Mouse (Mus musculus): ENCODE data around the gene Cacng8.
"Not testable (repeated sequence)": the region's sequence is repeated elsewhere in the genome, so short reads cannot be mapped to it uniquely, and the experiment has no call there.

The Cacng8 gene

DNA sequence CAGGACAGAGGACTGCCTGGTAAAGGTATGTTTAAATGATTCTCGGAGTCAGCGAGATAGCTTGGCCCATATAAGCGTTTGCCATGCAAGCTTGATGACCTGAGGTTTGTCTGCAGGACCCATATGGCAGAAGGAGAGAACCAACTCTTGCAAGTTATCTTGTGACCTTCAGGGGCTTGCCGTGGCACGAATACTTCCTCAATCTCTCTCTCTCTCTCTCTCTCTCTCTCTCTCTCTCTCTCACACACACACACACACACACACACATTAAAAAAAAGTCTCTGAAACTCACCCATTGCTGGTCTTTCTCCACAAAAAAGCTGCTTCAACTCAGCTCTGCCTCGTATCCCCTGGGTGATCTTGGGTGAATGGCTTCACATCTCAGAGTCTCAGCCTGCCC is 1.6 kb upstream of the Cacng8 start:
- no peak for DNase-seq

DNA sequence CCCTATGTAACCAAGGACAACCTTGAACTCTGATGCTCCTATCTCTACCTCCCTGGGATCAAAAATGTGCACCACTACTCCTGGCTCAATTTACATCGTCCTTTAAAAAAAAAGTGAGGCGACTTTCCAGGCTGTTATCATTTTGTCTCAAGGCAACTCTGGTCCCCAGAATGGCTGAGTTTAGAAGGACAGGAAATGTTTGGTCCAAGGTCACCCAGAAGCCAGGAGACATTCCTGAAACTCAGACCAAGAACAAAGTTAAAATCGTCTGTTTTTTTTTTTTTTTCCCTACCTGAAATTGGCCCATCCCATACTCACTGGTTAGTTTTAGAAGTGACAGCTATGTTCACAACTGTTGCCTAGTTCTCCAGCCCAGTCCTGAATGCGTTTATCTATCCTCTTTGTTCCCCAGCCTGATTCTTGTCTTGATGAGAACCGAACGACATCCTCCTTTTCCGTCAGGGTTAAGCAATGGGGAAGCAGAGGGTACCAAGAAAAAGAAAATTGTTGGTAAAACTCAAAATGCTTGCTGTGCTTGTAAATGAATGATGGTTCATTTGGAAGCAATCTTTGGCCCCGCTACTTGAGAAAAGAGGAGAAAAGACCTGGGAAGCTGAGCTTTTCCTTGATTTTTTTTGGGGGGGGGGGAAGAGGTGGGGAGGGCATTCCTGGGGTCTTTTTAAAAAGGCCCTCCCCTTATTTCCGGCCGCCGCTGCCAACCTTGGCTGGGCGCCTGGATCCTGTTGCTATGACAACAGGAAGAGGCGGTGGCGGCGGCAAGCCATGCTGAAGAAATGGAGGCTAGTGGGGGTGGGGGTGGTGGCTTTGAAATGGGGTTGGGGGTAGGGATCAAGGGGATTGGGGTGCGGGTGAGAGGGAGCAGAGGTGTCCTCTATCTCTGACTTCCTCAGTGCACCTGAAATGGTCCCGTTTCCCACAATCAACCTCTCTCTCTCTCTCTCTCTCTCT is 755 bp upstream of the Cacng8 start:
- DNase-seq, result peak; percentile 82

DNA sequence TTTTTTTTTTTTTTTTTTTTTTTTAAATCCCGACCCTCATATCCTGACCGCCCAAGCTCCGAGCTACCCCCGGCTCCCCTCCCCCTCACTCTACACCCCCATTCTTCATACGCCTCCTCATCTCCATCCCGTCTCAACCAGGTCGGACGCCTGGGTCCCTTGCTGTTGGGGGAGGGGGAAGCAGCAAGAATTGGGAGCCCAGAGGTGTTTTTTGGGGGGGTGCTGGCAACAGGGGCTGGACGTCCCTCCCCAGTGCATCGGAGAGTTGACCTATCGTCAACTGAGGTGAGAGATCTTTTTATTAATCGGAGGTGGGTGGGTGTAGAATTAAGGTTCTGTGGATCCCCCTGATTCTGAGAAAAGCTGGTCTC is 583 bp downstream of the Cacng8 start:
- no peak for DNase-seq

DNA sequence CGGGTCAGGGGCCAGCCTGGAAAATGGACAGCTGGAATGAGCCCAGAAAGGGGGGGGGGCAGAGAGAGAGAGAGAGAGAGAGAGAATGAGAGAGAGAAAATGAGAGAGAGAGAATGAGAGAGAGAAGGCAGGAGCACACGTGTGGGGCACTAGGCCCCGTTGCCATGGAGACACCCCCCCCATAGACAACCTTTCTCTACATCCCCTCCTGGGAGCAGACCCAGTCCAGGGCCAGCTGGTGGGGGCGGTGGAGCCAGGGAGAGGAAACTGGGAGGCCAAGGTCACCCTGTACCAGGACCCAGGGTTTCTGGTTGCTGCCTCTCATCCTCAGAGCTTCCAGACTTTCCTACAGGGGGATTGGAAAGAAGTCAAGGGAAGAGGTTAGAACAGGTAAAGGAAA is 1.3 kb downstream of the Cacng8 start:
- DNase-seq, result no peak

DNA sequence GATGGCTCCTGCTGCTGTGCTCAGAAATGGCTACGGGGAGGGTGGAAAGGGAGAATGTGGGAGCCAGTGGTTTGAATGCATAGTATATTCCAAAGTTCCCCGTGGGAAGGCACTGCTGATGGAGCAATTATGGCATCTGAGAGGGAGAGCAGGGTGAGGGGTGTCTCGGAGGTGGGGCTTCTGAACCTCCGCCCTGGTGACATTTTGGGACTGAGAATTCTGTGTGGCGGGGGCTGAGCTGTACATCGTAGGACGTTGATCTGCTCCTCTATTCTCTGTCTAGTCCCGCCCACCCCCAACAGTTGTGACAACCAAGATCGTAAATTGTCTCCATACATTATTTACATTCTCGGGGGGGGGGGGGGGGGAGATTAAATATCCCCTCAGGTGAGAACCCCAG is 6.9 kb downstream of the Cacng8 start:
- DNase-seq, result no peak

DNA sequence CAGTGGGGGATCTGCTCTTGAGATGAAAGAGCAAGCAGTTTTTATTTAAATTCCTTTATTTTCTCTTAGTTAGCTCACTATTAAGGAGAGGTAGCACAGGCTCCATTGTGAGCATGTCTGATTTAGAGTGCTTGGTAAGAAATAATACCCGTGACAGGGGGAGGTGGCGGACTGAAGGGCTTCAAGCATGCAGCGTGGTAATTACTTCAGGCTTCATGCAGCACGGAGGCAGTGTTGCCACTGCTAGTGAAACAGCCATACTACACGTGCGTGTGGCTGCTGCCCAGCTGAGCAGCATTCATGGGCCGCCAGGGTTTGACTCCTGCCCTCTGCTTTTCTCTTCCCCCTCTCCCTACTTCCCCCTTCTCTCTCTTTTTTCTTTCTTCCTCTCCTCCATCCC is 7.3 kb downstream of the Cacng8 start:
- no peak for DNase-seq

DNA sequence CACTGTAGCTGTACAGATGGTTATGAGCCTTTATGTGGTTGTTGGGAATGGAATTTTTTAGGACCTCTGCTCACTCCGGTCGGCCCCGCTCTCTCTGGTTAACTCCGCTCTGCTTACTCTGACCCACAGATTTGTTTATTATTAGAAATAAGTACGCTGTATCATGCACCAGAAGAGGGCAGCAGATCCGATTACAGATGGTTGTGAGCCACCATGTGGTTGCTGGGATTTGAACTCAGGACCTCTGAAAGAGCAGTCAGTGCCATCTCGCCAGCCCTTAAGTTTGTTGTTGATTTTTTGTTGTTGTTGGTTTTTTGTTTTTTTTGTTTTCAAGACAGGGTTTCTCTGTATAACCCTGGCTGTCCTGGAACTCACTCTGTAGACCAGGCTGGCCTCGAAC is 7.9 kb downstream of the Cacng8 start:
- DNase-seq, result not testable (repeated sequence)

DNA sequence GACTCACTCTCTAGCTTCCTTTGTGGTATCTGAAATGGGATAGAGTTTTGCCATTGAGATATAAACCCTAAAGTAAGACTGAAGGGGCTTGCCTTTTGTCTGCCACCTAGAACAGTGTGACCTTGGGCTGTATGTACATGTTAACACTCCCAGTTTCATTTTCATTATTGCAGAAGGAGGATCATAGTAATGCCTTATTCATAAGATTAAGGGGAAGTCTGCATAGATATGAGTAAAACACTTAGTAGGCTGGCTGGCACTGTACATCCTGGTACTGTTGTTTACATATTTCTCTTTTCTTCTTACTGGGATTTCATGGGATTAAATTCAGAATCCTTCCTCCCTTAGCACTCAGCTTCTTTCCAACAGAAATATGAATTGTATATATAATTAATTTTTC is 9.5 kb downstream of the Cacng8 start:
- no peak for DNase-seq

DNA sequence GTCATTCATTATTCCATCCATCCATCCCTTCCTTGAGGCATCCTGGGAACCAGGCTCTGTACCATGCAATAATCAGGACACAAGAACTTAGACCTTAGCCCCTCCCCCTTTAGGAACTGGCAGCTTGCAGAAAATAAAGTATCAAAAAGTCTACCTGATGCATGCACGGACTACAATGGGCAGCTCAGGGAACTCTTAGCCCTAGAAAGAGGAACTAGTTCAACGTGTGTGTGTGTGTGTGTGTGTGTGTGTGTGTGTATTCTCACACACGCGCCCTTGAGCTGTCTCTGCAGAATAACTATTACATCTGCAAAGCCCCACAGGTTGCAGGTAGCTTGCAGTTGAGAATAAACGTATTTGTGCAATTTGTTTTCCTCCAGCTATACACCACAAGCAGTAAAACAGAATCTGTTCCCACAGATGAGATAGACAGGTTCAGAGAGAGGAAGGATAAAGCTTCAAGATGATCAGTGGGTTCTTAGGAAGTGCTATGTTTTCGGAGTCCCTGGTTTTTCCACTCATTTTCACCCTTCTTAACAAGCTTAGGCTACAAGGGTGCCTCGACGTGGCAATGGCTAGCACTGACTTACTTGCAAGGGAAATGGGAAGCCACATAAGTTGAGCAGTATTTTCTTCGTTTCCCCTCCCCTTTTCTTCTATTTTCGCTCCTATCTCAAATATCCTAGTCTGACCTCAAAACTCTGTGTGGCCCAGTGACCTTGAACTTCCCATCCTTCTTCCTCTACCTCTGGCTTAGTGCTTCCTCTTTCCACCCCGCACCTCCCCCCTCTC is 19.4 kb downstream of the Cacng8 start:
- DNase-seq, result no peak

DNA sequence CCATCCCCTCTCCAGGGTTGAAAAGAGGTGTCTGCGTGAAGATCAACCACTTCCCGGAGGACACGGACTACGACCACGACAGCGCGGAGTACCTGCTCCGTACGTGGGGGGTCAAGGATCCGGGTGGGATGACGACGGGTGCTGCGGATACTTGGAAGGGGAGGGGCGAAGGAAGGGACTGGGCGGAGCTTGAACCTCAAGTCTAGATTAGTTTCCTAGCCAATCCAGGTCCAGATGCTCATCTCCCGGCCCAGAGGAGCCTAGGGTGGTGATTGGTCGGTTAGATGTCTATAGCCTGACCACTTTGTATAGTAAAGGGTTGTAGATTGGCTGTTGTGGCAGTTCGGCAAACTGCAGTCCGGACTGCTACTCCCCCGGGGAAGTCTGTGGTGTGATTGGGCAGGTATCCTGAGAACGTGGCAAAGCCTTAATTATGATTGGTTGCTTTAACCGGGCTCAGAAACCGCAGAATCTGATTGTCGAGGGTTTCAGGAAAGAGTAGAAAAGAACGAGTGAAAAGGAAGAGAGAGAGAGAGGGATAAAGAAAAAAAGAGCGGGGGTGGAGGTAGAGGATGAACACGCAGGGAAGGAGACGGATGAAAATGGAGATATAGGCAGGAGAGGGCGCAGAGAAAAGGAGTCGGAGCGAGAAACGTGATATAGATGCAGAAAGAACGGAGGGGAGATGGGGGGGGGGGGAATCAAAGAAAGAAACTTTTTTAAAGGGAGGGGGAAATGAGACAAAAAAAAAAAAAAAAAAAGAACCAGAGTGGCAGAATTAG is 20.9 kb downstream of the Cacng8 start:
- DNase-seq, result no peak

DNA sequence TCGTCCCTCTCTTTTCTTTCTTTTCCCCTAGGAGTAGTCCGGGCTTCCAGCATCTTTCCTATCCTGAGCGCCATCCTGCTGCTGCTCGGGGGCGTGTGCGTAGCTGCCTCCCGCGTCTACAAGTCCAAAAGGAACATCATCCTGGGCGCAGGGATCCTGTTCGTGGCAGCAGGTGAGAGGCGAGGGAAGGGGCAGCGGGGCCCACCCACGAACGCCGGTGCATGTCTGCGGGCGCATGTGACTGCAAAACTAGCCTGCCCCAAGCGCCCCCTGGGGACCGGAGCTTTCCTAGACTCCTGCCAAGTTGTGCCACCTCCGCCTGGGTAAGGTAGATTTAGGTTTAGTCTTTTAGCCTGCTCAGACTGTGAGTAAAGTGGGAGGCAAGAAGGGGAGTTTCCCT is 21.6 kb downstream of the Cacng8 start:
- DNase-seq, result no peak

DNA sequence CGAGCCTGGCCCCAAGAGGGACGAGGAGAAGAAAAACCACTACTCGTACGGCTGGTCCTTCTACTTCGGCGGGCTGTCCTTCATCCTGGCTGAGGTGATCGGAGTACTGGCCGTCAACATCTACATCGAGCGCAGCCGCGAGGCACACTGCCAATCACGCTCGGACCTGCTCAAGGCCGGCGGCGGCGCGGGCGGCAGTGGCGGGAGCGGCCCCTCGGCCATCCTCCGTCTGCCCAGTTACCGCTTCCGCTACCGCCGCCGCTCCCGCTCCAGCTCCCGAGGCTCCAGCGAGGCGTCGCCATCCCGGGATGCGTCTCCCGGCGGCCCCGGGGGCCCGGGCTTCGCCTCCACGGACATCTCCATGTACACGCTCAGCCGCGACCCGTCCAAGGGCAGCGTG is 24.4 kb downstream of the Cacng8 start:
- no peak for DNase-seq

DNA sequence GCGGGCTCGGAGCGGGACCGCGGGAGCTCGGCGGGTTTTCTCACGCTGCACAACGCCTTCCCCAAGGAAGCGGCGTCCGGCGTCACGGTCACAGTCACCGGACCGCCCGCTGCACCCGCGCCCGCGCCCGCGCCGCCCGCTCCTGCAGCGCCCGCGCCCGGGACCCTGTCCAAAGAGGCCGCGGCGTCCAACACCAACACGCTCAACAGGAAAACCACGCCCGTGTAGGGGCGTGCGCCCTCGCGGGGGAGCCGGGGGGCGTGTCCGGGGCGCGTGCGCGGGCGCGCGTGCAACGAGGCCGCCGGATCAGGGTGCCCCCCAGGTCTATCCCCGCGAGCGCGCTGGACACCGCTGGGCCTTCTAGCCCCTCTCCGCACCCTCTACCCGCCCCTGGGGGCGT is 24.9 kb downstream of the Cacng8 start:
- no peak for DNase-seq

DNA sequence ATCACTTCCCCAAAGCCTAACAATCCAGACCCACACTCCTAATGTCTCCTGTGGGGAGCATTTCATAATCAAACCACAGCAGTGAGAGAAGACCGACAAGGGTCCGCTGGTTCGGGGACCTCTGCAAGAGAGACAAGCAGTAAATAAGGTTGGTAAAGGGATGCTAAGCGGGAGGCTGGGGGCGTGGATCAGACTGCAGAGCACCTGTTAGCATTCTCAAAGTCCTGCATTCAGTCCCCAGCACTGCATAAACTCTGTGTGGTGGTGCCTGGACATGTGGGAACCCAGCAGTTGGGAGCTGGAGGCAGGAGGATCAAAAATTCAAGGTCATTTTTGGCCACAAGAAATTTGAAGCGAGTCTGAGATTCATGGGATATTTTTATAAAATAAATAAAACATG is 29.5 kb downstream of the Cacng8 start:
- no peak for DNase-seq

DNA sequence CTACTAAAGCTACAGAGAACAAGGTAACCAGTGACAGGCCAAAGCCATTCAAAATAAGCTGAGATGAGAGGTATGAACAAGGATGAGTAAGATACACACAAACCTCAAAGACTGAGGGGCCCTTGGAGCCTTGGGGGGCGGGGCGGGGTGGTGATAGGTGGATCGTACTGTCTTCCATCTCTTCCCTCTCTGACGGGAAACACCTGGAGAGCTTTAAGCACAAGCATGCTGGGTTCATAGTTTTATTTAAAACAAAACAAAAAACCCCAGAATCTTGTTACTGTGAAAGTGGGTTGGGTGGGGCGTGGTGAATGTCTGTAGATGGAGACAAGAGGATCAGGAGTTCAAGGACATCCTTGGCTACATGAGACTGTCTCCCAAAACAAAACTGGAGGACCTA is 30.0 kb downstream of the Cacng8 start:
- DNase-seq, result no peak

DNA sequence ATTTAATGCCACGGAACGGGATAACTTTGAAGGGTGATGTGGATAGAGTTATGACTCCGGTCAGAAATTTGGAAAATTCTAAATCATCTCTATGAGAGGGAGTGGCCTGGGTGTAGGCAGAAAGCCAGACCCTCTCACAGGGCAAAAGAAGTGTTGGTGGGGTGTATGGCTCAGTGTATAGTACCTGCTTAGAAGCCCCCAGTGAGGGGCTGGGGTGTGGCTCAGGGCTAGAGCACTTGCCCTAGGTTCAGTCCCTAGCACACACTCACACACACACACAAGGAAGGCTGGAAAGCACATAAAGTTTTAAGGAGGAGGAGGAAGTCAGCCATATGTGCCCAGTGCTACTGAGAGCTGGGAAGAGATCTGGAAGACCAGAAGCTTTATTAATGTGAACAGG is 30.8 kb downstream of the Cacng8 start:
- DNase-seq, result no peak

DNA sequence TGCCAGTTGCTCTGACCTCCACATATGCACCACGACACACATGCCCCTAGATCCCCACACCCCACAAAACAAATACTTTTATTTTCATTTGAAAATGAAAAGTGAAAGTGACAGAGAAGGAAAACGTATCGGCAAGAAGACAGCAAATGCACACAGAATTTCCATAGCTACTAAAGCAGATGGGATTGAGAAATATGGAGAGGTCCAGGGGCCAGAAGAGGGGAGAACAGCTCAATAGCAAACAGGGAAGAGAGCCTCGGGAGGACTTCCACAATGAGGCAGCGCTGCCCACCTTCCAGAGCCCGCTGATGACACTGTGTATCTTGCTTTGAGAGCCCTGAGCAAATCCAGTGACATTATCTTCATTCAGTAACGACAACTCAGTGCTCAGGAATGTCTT is 31.6 kb downstream of the Cacng8 start:
- DNase-seq, result no peak

DNA sequence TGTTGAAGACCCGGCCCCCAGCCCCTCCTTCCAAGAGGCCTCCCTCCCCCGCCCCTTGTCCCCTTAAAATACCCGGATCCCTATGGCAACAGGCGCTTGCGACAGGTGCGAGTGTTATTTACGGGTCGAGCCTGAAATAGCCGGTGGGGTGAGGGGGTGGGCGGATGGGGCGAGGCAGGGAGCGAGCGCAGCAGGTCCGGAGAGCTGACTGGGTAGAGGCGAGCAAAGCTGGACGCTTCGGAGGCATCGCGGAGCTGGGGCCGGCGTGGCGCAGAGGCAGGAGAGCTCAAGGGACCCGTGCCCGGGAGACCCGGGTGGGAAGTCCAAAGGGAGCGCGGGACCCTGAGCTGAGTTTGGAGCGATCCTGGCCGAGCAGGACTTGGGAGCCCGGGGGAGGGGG is 32.9 kb downstream of the Cacng8 start:
- DNase-seq, result no peak

DNA sequence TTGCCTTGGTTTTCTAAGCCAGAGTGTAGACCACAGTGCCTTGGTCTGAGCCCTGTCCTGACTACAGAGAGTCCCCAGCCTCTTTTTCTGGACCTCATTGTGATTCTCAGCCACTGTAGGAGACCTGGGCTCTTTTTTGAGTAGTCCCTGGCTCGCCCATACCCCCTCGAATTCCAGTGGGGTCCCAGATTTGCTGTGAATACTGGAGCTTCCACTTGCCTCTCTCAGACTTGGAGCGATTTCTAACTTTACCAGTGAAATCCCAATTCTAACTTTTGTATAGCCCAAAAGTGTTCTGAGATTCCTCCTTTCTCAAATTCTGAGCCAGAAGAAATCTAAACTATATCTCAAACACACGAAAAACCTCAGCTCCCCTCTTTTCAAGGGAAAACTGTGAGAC is 33.4 kb downstream of the Cacng8 start, which contains the start of gene Cacng6:
TSS of gene Cacng6 (plus strand) at position 301 of the 400 bp plus-strand sequence.
- DNase-seq, result no peak

DNA sequence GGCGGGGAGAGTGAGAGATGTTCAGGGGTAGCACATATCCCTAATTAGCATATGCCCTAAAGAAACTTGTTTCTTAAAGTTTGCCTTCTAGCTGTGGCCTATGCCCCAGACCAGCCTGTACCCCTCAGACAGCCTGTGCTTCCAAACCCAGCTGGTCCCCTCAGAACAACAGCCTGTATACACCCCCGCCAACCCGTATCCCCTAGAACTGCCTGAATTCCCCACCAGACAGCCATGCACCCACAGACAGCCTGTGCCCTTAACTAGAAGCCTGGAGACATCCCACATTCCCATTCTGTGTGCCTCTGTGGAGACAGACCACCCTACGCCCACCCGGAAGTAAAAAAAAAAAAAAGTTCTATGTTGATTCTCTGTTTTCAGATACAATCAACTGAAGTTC is 34.7 kb downstream of the Cacng8 start:
- DNase-seq, result no peak

DNA sequence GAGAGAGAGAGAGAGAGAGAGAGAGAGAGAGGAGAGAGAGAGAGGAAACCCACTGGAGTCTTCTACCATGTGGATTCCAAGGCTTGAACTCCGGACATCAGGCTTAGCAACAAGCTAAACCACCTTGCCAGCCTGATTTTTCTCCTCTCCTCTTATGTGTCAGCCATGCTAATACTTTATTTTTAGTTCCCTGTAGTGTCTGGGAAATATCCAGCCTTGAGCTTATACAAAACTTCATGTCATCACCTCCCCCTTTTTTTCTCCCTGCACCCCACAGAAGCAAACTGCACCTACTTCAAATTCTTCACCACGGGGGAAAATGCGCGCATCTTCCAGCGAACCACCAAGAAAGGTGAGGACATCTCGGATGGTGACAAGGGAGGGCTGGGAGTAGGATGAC is 39.7 kb downstream of the Cacng8 start:
- no peak for DNase-seq

DNA sequence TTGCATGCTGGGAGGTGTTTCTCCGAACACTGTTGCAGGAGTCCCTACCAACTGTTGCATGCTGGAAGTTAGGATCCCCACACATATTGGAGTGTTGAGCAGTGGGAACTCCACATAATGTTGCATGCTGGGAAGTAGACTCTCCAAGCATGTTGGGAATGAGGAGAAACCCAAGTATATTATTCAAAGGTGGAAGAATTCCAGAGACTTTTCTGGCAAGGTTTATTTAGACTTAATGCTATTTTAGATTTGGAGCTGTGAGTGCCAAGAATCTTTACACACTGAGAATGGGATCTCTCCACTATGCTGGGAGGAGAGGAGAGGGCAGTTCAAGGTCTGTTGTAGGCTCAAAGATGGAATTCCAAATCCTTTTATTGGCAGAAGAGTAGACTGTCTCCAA is 41.6 kb downstream of the Cacng8 start:
- DNase-seq, result no peak

DNA sequence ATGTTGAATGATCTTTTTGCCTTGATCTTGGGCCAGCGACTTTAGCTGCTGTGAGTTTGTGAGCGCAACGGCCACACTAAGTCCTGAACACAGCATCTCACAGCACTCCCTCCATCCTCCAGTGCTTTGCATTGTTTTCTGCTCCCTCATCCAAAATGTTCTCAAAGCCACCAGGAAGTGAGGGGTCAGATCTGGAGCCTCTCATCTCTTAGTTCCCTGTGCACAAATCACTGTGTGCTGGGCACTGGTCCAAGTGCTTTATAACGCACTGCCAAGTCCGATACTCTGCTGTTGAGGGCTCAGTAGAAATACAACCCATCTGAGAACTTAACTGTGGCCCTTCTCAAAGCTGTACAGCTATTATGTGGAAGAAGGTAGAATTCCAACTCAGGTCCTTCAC is 47.5 kb downstream of the Cacng8 start:
- no peak for DNase-seq
